Mouse (Mus musculus): Measurements from ENCODE around the gene Svs1. TPM values are rescaled to one million over a fixed set of nuclear protein-coding genes. Genes with fewer than 3 reads are reported as not detected.

Svs1 gene
- polyA plus RNA-seq, 1 experiment from 2014 or later: not detected

DNA sequence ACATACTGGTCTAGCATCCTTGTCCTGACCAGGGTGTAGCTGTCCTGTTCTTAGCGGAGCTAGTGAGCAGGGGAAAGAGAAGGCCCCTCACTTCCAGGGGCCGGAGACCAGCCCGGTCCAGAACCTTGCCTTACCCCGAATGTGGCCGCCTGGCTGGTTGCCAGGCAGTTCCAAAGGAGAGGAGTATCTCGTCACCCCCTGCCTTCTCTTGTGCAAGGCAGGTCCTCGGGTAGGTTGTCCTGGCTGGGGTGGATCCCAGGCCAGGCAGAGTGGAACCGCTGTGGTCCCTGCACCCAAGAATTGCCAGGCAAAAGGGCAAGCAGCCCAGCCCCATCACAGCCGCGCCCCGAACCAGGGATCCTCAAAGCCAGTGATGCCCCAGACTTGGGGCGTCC is 50.6 kb downstream of the Svs1 start:
- no peaks in the 10 kb centered on the region for H3K4me1 ChIP-seq (replicated peaks; ENCODE audit: control insufficient read depth, insufficient read depth, low read length)
- H3K27me3 ChIP-seq (replicated peaks; ENCODE audit: control insufficient read depth, insufficient read depth, low read length): no peaks in the 10 kb centered on the region
- WGBS: 53% methylated on average over 12 of the region's 12 CpGs
- H3K9me3 ChIP-seq (ENCODE audit: control insufficient read depth): no peaks in the 10 kb centered on the region
- H3K36me3 ChIP-seq (ENCODE audit: control insufficient read depth, insufficient read depth): no peaks in the 10 kb centered on the region
- no peak overlapping the region for H3K4me2 ChIP-seq (replicated peaks; ENCODE audit: low read depth)
- no peak overlapping the region for H3K27ac ChIP-seq (ENCODE audit: low read depth, low read length)
- no peak overlapping the region for H3K4me3 ChIP-seq (ENCODE audit: low read depth, low read length)
- TF ChIP-seq CTCF (IDR thresholded peaks at IDR 0.05; ENCODE audit: low read depth): no peak
- no peak overlapping the region for H3K9ac ChIP-seq (ENCODE audit: low read depth, low read length)
- no peak for ATAC-seq

DNA sequence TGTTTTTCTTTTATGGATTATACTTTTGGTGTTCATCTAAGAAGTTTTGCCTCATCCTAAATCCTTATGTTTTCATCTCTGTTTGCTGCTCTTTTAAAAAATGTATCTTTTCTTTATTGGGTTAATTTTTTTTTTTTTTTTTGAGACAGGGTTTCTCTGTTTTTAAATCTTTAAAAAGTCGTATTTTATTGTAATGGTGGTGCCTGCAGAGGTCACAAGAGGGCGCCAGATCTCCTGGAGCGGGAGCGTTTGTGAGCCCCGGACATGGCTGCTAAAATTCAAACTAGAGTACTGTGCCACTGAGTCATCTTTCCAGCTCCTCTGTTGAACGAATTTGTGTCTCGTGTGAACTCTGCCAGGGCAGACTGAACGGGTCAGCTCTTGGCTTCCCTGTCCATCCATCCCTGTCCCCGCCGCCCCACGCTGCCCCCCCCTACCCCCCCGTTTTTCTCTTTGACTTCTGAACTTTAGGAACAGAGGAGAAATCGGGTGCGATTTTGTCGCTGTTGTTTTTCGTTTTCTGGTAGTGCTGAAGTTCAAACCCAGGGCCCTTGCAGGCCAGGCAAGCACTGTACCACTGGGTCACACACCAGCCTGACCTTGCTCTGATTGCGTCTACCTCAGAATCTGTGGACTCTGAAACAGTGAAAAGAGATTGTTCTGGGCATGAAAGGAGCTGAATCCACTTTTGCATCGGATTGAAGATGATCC is 53.0 kb downstream of the Svs1 start:
- Histone ChIP-seq H3K4me3 (ENCODE audit: low read depth, low read length) (peak overlapping the region; percentile 34), H3K27me3 (replicated peaks; ENCODE audit: control insufficient read depth, insufficient read depth, low read length) (no peaks in the 10 kb centered on the region), H3K36me3 (ENCODE audit: control insufficient read depth, insufficient read depth) (no peaks in the 10 kb centered on the region), H3K9me3 (ENCODE audit: control insufficient read depth) (no peaks in the 10 kb centered on the region), H3K27ac (ENCODE audit: low read depth, low read length) (no peak overlapping the region), H3K9ac (ENCODE audit: low read depth, low read length) (no peak overlapping the region), H3K4me2 (replicated peaks; ENCODE audit: low read depth) (peak overlapping the region; percentile 63), H3K4me1 (replicated peaks; ENCODE audit: control insufficient read depth, insufficient read depth, low read length) (no peaks in the 10 kb centered on the region)
- TF ChIP-seq CTCF (IDR thresholded peaks at IDR 0.05; ENCODE audit: low read depth): peak; percentile 78
- no peak for ATAC-seq
- WGBS: 11% methylated on average over 18 of the region's 18 CpGs

Other genes starting within 250 kb of the Svs1 start
- 15.2 and 17.8 TPM in 2 replicates for gene Gimap1, start 247.8 kb upstream of the Svs1 start, polyA plus RNA-seq (2015; fragmentation: Nextera tagmentation; extraction: Ambion mirVana)
- gene Gimap5, start 240.7 kb upstream of the Svs1 start, polyA plus RNA-seq (2015; fragmentation: Nextera tagmentation; extraction: Ambion mirVana): 8.4 and 10.6 TPM in 2 replicates
- 0.58 and 0.64 TPM in 2 replicates for gene Gimap3, start 216.0 kb upstream of the Svs1 start, polyA plus RNA-seq (2015; fragmentation: Nextera tagmentation; extraction: Ambion mirVana)
- 180 and 193 TPM in 2 replicates for gene Tmem176a, start 145.9 kb upstream of the Svs1 start, polyA plus RNA-seq (2015; fragmentation: Nextera tagmentation; extraction: Ambion mirVana)
- gene Tmem176b, start 145.4 kb upstream of the Svs1 start, polyA plus RNA-seq (2015; fragmentation: Nextera tagmentation; extraction: Ambion mirVana): 319 and 320 TPM in 2 replicates
- 101 and 106 TPM in 2 replicates for gene Aoc1, start 114.0 kb upstream of the Svs1 start, polyA plus RNA-seq (2015; fragmentation: Nextera tagmentation; extraction: Ambion mirVana)
- not detected in 2 replicates for gene 1600015I10Rik, start 57.0 kb upstream of the Svs1 start, polyA plus RNA-seq (2015; fragmentation: Nextera tagmentation; extraction: Ambion mirVana)
- not detected in 2 replicates for gene Doxl2, start 11.9 kb upstream of the Svs1 start, polyA plus RNA-seq (2015; fragmentation: Nextera tagmentation; extraction: Ambion mirVana)
- 1.0 and 1.2 TPM in 2 replicates for gene Gpnmb, start 49.7 kb downstream of the Svs1 start, polyA plus RNA-seq (2015; fragmentation: Nextera tagmentation; extraction: Ambion mirVana)
- gene Malsu1, start 86.9 kb downstream of the Svs1 start, polyA plus RNA-seq (2015; fragmentation: Nextera tagmentation; extraction: Ambion mirVana): 86.5 and 86.9 TPM in 2 replicates
- gene Igf2bp3, start 228.1 kb downstream of the Svs1 start, polyA plus RNA-seq (2015; fragmentation: Nextera tagmentation; extraction: Ambion mirVana): 54.7 and 56.3 TPM in 2 replicates

Data from intestine, postnatal 0 days (tissue).